Mouse (Mus musculus) cerebellum, adult 9-11 months (tissue): ENCODE data around the gene Polg2.
A peak's percentile ranks its signal among the peaks of the same experiment; 100 is the strongest.
"Not testable (repeated sequence)": the region's sequence is repeated elsewhere in the genome, so short reads cannot be mapped to it uniquely, and the experiment has no call there.

Source experiments
- DNase-seq: peaks from one replicate; pipeline ENCODE4 v3.0.0; 2022

Polg2 gene

DNA sequence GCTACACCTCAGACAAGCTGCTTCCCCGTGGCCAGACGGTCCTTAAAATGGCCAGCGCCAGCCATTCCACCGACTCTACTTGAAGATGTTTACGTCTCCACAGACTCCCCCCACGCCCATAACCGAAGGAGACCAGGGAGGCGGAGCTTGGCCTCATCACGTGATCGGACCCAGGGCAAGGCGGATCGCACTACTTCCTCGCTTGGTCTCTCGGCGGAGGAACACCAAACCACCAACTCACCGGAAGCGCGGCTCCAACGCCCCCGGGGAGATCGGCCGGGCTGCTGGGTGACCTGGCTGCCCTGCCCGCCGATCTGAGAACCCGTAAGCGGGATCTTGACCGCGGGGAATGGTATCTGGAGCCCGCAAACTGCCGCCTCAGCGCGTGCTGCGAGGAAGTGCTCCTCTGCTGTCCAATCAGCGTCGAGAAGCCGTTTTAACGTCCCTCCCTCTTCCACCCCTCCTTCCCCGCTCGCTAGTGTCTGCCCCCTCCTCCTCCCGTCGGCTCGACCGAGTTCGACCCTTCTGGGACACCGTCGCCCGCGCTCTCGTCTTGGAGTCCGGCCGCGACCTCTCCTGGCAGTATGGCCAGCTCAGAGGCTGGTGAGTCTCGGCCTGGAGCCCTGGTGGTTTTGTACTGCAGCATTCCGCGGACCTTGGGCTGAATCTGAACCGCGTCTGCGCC, 9.6 kb upstream of the Polg2 start, which contains the start of the genes Ddx5 and Cep95:
Ddx5 (minus strand) TSS at position 411 of the 685 bp plus-strand sequence.
Cep95 (plus strand) TSS at position 478 of the 685 bp plus-strand sequence.
- peak; percentile 98 for DNase-seq

DNA sequence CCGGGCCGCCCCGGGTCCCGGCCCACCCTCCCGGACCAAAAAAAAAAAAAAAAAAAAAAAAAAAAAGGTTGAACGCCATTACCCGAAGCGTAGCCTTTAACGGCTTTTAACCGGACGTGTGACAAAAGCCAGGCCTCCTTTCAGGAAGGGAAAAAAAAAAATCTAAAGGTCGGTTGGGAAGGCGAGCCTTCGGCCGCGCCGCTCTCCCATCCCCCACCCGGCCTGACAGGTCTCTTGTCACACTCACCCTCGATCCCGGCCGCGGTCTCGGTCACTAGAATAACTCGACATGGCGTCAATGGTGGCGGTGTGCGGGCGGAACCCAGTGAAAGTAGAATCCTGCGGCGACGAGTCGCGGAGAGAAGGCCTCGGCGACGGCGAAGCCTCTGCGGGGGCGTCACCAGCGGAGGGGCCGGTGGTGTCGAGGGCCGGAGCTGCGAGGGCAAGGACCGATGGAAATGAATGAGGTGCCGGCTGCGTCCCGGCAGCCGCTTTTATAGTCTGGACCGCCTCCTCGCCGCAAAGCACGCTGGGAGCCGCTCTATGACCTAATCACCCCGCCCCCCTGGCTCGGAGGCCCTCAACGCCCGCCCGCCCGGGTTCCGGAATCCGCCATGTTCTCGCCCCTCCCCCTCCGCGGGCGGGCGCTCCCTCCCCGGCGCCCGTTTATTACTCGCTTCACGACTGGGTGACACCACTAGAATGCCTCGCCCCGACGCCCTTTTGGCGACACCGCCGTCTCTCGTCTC, 8.9 kb upstream of the Polg2 start:
- DNase-seq: peak; percentile 99

DNA sequence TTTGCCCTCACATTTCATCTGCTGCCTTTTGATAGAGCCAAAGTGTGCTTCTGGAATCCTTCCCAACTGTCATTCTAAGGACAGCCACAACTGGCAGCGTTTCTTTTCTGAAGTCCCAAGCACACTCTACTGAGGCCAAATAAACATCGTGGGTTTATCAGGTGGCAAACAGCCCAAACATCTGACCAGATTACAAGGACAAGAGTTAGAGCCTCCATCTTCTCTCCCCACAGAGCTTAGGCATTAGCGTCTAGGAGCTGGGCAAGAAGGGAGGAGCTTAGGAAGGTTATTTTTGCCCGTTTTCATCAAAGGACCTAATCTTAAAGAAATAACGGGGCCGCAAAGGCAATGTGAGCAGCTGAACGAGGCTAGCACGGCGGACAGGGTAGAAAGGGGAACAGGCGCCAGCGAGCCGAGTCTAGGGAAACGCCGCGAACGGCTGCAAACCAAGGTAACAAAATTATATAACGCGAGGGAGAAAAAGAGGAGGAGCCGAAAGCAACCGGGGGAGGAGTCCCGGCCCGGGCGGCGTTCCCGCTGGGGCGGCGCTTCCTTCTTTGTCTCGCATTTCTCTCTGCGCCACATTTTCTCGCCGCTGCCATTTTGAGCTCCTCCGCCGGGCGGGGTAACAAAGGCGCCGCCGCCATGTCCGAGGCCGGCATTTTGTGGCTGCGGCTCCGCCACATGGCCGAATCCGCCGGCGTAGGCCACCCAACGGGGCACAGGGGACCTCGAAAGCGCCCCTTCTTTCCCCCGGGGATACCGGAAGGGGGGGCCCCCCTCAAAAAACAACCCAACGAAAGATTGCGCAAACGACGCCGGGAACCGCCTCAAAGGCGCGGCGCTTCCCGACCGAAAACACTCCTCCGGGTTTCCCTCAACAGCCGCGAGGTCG, 8.0 kb upstream of the Polg2 start:
- DNase-seq: peak; percentile 90

DNA sequence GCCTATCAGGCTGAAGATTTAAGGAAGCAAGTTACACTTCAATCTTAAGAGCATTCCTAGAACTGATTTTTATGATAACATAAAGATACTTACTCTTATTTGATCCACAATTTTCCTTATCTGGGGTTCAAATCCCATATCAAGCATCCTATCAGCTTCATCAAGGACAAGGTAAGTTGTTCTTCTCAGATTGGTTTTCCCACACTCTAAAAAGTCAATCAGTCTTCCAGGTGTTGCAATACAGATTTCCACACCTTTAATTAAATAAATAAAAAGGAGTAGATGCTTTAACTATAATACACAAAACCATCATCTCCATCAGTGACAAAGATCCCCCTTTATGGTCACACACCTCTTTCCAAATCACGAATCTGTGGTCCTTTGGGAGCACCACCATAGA, 5.7 kb upstream of the Polg2 start:
- no peak for DNase-seq

DNA sequence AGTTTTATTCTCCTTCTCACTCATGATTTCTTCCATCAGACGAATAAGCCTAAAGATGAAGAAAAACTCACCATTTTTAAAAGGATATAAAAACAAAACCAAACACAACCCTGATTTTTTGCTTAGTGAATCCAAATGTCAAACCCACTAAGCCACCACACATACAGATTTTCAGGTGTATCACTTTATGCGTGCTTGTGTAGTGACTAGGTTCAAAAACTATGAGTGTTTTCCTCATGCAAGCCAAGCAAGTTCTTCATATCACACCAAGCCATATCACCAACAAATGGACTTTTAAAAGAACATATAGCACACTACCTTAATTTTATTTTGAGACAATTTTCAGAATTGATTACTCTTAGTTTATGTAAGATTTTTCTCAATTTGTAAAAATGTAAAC, 5.1 kb upstream of the Polg2 start:
- no peak for DNase-seq

DNA sequence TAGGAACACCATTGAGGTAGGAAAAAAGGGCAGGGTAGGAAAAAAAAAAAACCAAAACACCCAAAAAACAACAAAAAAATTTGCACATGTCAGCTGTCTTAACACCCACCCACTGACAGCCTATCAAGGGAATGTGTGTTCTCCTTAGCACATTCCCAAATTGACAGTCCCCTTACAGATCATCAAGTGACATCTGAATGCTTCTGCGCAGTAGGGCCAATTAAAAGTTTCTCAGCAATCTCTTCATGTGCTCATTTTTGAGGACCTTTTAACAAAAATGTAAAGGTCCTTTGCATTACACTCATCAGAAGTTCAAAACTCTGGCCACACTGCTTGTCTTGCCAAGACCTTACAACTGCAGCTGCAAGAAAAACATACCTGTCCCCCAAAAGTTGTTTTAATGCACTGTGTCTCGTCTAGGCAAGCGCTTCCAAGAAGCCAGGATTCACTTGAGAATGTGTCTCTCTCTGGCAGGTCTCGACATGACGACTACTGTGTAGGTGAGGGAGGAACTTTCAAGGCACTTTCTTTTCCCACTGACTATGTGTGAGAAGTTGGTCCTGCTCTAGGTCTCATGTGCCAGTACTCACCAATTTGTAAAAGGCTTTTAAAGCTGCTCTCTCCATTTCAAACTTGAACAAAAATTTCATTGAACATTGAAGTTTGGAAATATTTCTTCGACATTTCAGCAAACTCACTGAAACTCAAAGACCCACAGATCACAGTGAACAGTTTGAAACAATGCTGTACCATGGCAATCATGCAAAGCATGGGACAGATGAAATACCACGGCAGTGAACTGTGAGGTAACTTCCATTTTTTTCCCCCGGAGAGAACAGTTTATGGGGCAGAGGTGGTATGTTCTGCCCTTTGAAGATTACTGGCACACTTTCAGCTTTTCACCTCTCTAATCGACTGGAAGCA, 3.8 kb upstream of the Polg2 start:
- DNase-seq: no peak

DNA sequence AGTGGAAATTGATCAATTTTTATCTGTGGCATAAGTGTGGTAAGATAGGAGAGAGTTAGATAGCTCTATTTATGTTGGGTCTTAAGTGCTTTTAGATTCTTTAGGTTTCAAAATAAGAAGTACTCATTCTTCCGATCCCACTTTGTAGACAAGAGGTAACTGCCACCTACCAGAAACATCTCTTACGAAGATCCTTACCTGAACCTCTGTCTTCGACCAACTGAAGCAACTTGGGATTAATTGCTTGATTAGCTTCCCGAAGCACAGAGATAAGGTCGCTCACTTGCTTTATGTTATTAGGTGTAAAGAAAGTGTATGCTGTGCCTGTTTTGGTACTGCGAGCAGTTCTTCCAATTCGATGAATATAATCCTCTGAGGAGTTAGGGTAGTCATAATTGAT, 2.9 kb upstream of the Polg2 start:
- DNase-seq: not testable (repeated sequence)

DNA sequence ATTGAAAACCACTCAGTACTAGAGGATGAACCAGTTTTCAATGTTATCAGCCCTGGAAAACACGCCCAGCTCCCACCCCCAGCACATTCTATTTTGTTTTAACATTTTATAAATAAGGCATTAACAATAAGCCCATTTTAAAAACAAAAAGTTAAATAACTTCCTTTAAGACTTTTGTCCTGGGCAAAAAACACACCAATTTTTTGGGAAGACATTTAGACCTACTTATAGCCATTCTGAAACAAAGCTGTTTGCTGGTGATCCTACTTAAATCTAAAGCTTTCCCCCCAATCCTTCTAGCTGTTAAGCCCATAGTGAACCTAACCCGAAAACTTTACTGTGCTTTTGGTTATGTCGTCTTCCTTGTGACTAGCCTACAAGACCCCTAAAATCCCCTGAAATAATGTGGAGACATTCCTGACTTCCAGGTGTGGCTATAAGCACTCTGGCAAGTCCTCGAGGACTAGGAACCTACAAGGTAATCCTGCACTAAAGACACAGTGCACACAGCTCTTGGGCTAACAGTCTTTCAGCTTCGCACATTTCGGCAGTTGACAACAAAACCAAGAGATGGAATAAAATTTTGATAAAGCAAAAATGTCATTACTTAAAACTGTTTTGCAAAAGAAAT, 1.4 kb upstream of the Polg2 start:
- no peak for DNase-seq

DNA sequence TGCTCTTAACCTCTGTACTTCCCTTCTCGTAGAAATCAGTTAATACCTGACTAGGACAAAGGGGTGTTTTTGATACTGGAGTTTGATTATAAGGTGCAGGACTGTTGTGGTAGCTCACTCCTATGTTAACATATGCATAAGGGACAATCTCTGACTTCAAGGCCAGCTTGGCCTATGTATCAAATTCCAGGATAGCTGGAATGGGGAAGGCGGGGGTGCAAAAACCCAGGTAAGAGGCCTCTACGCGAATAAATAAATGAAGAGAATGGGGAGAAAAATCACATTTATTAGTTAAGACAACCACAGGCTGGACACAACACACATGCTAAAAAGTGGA, 720 bp upstream of the Polg2 start:
- no peak for DNase-seq

DNA sequence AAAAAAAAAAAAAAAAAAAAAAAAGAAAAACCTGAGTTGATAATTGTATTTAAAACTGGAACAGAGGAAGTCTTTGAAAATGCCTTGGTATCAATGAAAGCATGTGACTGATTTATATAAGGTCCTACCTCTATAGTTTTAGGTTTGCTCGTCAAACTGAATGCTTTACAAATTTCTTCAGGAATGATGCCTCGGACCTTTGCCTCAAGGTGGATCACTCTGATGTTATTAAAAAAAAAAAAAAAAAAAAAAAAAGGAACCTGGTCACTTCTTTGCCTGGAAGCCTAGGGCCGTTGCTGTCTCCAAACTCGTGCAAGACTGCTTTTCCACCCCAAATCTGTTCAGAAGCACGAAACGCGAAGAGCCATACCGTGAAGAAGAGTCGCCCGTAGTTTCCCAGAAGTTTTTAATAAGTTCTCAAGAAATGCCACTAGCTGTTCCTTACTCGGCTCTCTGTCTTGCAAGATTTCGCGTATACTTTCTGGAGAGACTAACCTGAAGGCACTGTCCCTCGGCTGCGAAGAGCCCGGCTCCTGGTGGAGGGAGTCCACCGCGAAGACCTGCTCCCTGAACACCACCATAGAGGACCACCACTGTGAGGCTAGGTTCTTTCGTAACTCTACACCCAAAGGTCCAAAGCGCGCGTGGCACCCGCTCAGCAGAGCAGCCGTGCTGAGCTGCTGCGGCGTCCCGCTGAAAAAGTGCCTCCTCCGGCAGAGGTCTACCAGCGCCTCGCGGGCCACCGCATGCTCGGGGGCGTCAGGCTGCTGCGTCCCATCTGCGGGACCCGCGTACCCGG, 549 bp downstream of the Polg2 start:
- no peak for DNase-seq

DNA sequence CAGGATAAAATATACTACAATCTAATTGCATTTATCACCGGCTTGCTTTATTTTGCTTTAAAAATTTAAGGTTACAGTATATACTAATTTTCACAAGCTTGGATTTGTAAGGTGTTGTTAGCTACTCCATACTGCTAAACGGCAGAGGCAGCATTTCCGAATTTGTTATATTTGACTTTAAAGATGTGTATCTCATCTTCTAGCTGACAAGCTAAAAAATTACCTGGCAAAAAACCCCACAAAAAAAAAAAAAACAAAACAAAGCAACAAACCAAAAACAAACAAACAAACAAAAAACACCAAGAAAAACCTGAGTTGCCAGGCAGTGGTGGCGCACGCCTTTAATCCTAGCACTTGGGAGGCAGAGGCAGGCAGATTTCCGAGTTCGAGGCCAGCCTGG, 1.2 kb downstream of the Polg2 start:
- DNase-seq: no peak

DNA sequence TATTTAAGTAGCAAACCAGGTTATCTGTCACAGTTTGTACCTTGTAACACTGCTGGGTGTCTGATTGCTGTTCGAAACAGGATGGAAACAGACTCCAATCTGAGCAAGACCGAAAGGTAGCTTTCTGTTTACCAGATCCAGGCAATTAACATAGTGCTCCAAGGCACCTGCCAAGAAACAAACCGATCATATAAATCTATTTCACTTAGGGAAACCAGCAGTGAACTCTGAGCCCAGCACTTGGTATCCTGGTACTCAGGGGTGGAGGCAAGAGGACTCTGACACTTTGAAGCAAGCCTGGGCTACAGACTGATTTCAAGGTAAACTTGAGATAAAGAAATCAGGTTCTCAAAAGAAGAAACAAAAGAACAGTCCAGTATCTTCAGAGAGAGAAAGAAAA, 1.9 kb downstream of the Polg2 start:
- DNase-seq: no peak

DNA sequence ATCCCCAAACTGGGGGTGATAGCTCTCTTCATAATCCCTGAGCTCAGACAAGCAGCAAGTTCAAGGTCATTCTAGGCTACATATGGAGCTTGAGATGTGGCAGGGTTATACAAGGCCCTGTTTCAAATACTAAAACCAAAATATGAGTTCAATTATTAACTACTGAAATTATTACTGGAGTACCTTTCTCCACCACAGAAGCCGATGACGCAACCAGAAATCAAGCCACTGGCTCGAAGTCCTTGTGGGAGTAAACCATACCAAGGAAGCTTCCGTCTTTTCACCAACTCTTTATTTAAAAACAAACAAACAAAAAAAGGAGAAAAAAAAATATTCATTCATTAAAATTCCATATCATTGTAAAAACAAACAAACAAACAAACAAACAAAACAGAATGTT, 2.4 kb downstream of the Polg2 start:
- no peak for DNase-seq

DNA sequence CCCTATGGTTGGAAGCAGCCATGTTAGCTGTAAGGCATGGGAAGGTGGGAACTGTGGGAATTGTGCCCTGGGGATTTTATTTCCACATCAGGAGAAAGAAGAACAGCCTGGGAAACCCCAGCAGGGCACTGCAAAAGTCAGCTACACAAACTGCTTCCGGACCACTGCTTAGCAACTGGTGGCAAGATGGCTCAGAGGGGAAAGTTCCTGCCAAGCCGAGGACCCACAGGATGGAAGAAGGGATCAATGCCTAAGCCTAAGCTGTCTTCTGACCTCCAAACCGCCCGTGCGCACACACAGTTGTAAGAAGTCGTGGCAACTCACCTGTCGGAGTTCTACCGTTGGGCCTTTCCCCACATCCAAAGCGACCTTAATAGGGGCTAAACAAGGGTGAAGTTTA, 6.3 kb downstream of the Polg2 start:
- no peak for DNase-seq

DNA sequence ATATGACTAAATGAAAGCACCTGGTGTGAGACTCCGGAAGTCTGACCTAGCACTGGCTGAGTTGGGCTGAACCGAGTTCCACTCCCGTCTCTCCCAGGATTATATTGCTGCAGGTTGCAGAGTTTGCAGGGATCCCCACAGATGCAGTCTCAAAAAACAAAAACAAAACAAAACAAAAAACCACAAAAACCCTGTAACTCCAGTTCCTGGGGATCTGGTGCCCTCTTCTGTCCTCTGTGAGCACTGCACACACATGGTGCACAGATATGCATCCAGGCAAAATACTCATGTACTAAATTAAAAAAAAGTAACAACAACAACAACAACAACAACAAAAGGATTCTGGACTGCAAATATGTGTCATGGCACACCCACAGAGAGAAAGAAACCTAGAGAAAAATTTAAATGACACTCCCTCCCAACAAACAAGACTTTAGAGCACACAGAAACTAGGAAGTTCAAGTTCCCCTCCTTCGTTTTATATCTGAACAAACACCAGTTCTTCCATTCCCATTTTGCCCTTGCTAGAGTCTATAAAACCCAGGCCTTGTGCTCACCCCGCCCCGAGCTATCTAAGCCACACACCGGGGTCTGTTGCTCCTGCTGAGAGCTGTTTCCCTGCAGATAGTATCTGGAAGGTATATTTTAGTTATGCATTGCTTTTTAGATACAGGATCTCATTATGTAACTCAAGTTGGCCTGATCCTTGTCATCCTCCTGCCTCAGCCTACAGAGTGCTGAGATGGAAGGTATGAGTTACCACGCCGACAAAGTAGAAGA, 9.0 kb downstream of the Polg2 start:
- DNase-seq: no peak

DNA sequence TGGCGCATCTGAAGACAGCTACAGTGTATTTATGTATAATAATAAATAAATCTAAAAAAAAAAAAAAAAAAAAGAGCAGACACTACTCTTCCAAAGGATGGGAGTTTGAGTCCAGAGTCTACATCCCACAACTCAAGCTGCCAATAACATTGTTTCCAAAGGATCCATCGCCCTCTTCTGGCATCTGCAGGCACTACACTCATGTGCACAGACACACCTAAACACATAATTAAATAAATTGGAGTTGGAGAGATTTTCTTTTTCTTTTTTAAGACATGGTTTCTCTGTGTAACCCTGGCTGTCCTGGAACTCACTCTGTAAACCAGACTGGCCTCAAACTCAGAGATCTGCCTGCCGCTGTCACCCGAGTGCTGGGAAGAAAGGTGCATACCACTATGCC, 11.8 kb downstream of the Polg2 start:
- no peak for DNase-seq

DNA sequence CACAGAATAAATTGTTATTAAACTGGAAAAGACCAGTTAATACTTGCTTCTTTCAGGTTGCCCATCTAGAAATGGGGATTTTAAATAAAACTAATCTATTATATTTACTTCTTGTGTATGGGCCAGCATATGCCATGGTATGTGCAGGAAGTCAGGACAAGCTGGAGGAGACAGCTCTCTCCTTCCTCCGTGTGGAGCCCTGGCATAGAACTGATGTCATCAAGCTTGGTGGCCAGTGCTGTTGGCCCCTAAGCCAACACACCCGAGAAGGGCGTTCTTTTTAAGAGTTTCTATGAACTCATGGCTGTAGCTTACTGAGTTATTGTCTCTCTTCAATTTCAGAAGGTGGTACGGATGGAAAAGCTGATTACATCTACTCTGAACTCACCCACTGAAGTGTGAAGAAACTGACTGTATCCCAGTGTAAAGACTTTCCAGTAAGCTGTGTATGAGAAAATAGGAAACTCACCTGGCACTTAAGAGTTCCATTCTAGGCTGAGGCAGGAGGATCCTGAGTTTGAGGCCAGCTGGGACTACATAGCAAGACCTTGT, 12.7 kb downstream of the Polg2 start:
- DNase-seq: no peak

DNA sequence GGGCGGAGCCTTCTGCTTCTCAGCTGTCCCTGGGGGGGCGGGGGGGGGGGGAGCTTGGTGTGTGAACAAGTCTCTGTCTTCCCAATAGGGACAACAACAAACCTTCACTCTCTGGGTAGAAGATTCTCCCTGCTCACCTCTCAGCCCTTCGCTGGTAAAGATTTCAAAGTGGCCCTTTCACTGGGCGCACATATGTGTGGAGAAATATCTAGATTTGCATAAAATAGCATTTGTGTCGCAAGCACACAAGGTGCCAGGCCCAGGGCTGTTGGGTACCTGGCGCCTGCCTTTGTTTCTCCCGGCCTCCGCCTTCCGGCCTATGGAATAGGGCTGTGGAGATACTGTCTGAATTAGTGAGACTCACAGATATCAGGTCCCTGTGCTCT, 16.5 kb downstream of the Polg2 start:
- no peak for DNase-seq

DNA sequence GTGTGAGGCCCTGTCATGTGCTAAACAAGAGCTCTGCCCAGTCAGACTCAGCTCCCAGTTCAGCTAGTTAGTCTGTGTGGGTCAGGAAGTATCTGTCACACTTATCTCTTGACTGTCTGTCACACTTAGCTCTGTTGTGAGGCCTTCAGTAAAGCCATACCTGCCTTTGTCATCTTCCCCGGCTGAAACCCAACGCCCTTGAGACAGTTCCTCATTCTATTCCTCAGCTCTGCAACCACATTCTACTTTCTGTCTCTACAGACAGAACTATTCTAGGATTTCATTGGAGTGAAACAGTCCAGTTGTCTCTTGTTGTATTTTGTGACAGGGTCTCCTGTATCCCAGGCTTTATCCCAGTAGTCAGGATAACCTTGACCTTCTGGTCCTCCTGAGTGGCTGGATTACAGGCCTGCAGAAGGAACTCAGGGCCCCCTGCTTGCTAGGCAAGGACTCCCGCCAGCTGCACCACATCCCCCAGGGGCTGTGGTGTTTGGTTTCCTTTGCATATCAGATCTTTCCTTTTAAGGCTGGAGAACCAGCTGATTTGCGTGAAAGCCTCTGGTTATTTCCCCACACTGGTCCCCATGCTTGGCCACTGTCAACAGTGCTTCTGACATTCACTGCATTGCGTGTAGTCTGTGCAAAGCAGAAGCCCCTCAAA, 17.1 kb downstream of the Polg2 start:
- no peak for DNase-seq

DNA sequence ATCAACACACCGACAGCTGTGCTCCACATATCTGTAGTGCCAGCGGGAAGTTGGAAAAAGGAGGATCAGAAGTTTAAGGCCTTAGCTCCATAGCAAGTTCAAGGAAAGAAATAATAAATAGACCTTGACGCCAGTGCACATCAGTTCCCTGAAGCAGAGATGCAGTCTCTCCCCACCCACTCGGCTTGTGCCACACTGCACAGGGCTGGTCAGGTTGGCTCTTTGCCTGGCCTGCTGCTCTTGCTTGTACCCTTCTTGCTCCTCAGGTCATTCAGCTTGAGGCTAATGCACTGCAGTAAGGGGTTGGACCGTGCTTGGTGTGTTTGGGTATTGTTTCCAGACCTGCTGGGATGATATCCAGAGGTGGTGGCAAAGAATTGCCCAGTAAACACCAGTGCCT, 18.8 kb downstream of the Polg2 start:
- no peak for DNase-seq
